Mouse (Mus musculus) adipocyte (in vitro differentiated cells): ENCODE measurements around the gene Sfmbt2.
A peak's percentile ranks its signal among the peaks of the same experiment; 100 is the strongest.
"Not testable (repeated sequence)": the region's sequence is repeated elsewhere in the genome, so short reads cannot be mapped to it uniquely, and the experiment has no call there.

Experiments used
- DNase-seq: peaks from one replicate; pipeline ENCODE4 v3.0.0-alpha.2; 2016; ENCODE audit warnings: low spot score

The Sfmbt2 gene

GRCm38 (mm10) chr2:10370176-10370575 is at the start of gene Sfmbt2:
Sfmbt2 (plus strand) TSS chr2:10370510.
- no peak for DNase-seq

- DNase-seq = peak; percentile 10
Measured at GRCm38 (mm10) chr2:10321093-10321492, 49.2 kb upstream of the Sfmbt2 start.

- DNase-seq = no peak
Measured at GRCm38 (mm10) chr2:10323173-10323572, 47.1 kb upstream of the Sfmbt2 start.

GRCm38 (mm10) chr2:10324980-10325379 is 45.3 kb upstream of the Sfmbt2 start:
- no peak for DNase-seq

- DNase-seq = no peak
Measured at GRCm38 (mm10) chr2:10330216-10330615, 40.1 kb upstream of the Sfmbt2 start.

GRCm38 (mm10) chr2:10334299-10334698 is 36.0 kb upstream of the Sfmbt2 start:
- DNase-seq = no peak

- no peak for DNase-seq
Measured at GRCm38 (mm10) chr2:10335037-10335608, 35.2 kb upstream of the Sfmbt2 start.

- no peak for DNase-seq
Measured at GRCm38 (mm10) chr2:10340022-10340421, 30.3 kb upstream of the Sfmbt2 start.

- DNase-seq = no peak
Measured at GRCm38 (mm10) chr2:10343523-10343922, 26.8 kb upstream of the Sfmbt2 start.

GRCm38 (mm10) chr2:10344073-10344472 is 26.2 kb upstream of the Sfmbt2 start:
- not testable (repeated sequence) for DNase-seq

GRCm38 (mm10) chr2:10347193-10347592 is 23.1 kb upstream of the Sfmbt2 start:
- DNase-seq = no peak

- DNase-seq = no peak
Measured at GRCm38 (mm10) chr2:10348036-10348435, 22.3 kb upstream of the Sfmbt2 start.

- no peak for DNase-seq
Measured at GRCm38 (mm10) chr2:10350266-10350810, 20.0 kb upstream of the Sfmbt2 start.

GRCm38 (mm10) chr2:10351125-10351524 is 19.2 kb upstream of the Sfmbt2 start:
- DNase-seq = peak; percentile 8

- DNase-seq = no peak
Measured at GRCm38 (mm10) chr2:10352887-10353286, 17.4 kb upstream of the Sfmbt2 start.

GRCm38 (mm10) chr2:10353889-10354288 is 16.4 kb upstream of the Sfmbt2 start:
- DNase-seq = no peak

GRCm38 (mm10) chr2:10359861-10360260 is 10.4 kb upstream of the Sfmbt2 start:
- peak; percentile 19 for DNase-seq

GRCm38 (mm10) chr2:10365081-10365480 is 5.2 kb upstream of the Sfmbt2 start:
- no peak for DNase-seq

- peak; percentile 26 for DNase-seq
Measured at GRCm38 (mm10) chr2:10366284-10366683, 4.0 kb upstream of the Sfmbt2 start.

GRCm38 (mm10) chr2:10369676-10370075 is 634 bp upstream of the Sfmbt2 start:
- DNase-seq = no peak

- DNase-seq = no peak
Measured at GRCm38 (mm10) chr2:10370687-10371458, 563 bp downstream of the Sfmbt2 start.

GRCm38 (mm10) chr2:10371459-10371817 is 1.1 kb downstream of the Sfmbt2 start:
- DNase-seq = no peak

GRCm38 (mm10) chr2:10371899-10372298 is 1.6 kb downstream of the Sfmbt2 start:
- no peak for DNase-seq
